32 mouse cellular contexts compared by ENCODE assay signal in genomic region chr19:34778098-34778497, GRCm38 (mm10). TPM values are rescaled to one million over a fixed set of nuclear protein-coding genes. Genes with fewer than 3 reads are reported as not detected.
DNase-seq lines count a peak whose midpoint lies in the region; ATAC-seq and TF ChIP-seq lines count a peak whose summit lies in the region.
"Had no signal": no experiment of that assay in that cellular context is flagged by ENCODE, and none has a peak within 500 bp of the region (broad histone marks: within the 10 kb centered on the region; RNA-seq: fewer than 3 reads in every experiment).

No protein-coding gene starts in this region.

- no peaks in the 10 kb centered on the region for H3K27me3 ChIP-seq in kidney, embryonic 16.5 days (ENCODE audit: insufficient read depth, low read length)
- H3K27me3 ChIP-seq in lung, postnatal 0 days (replicated peaks; ENCODE audit: insufficient read depth, low read length), result no peaks in the 10 kb centered on the region
- H3K27me3 ChIP-seq: embryonic facial prominence, embryonic 12.5 days; forebrain, embryonic 15.5 days; heart, embryonic 12.5 days; hindbrain, embryonic 13.5 days; liver, embryonic 12.5 days; midbrain, embryonic 15.5 days; neural tube, embryonic 15.5 days had no signal

- H3K4me3 ChIP-seq in kidney, embryonic 16.5 days (ENCODE audit: low read length), result no peak overlapping the region
- no peak overlapping the region for H3K4me3 ChIP-seq in lung, postnatal 0 days (ENCODE audit: low read depth, low read length)
- H3K4me3 ChIP-seq: embryonic facial prominence, embryonic 12.5 days; forebrain, embryonic 10.5 days; forebrain, embryonic 15.5 days; heart, adult 2 months; heart, embryonic 12.5 days; hindbrain, embryonic 13.5 days; liver, embryonic 12.5 days; midbrain, embryonic 10.5 days; midbrain, embryonic 15.5 days; neural tube, embryonic 15.5 days had no signal

- no peaks in the 10 kb centered on the region for H3K4me1 ChIP-seq in kidney, embryonic 16.5 days (ENCODE audit: insufficient read depth, low read length)
- no peaks in the 10 kb centered on the region for H3K4me1 ChIP-seq in lung, postnatal 0 days (ENCODE audit: insufficient read depth, low read depth, low read length)
- H3K4me1 ChIP-seq: embryonic facial prominence, embryonic 12.5 days; forebrain, embryonic 10.5 days; forebrain, embryonic 15.5 days; heart, embryonic 12.5 days; hindbrain, embryonic 13.5 days; liver, embryonic 12.5 days; midbrain, embryonic 10.5 days; midbrain, embryonic 15.5 days; neural tube, embryonic 15.5 days had no signal

- peak; percentile 52 for DNase-seq in kidney, adult 9 months
- DNase-seq in lung, postnatal 0 days (ENCODE audit: low spot score), result peak; percentile 34
- no peak for DNase-seq in lung, postnatal 4 days
- peak; percentile 13 for DNase-seq in lung, postnatal 10 days
- DNase-seq in gastrocnemius, postnatal 10 days, result no peak
- DNase-seq: adrenal gland, postnatal 10 days; B cell, adult 2 months; cerebellum, adult 11 months; cerebellum, adult 9-10 months; cerebellum, postnatal 36 days; embryo, embryonic 11 days; gastrocnemius, postnatal 36 days; heart, adult 2 months; heart, postnatal 4 days; left cerebral cortex, postnatal 4 days; liver, postnatal 0 days; spleen, adult 18-20 months; thymus, adult 18-20 months; thymus, postnatal 25 days had no signal

- no peaks in the 10 kb centered on the region for H3K9me3 ChIP-seq in kidney, embryonic 16.5 days (ENCODE audit: low read length)
- no peaks in the 10 kb centered on the region for H3K9me3 ChIP-seq in lung, postnatal 0 days (ENCODE audit: low read length)
- H3K9me3 ChIP-seq: embryonic facial prominence, embryonic 12.5 days; forebrain, embryonic 10.5 days; forebrain, embryonic 15.5 days; heart, embryonic 12.5 days; hindbrain, embryonic 13.5 days; liver, embryonic 12.5 days; midbrain, embryonic 10.5 days; midbrain, embryonic 15.5 days; neural tube, embryonic 15.5 days had no signal

- no peak for TF ChIP-seq CTCF in lung, postnatal 0 days (IDR thresholded peaks at IDR 0.05)

- no peak overlapping the region for H3K9ac ChIP-seq in kidney, embryonic 16.5 days (replicated peaks; ENCODE audit: low read length)
- H3K9ac ChIP-seq in lung, postnatal 0 days (replicated peaks; ENCODE audit: low read depth), result no peak overlapping the region
- H3K9ac ChIP-seq: embryonic facial prominence, embryonic 12.5 days; forebrain, embryonic 15.5 days; heart, embryonic 12.5 days; hindbrain, embryonic 13.5 days; liver, embryonic 12.5 days; liver, postnatal 0 days; midbrain, embryonic 15.5 days; neural tube, embryonic 15.5 days had no signal

- no peak overlapping the region for H3K4me2 ChIP-seq in kidney, embryonic 16.5 days (replicated peaks; ENCODE audit: low read depth, low read length)
- no peak overlapping the region for H3K4me2 ChIP-seq in lung, postnatal 0 days (replicated peaks; ENCODE audit: low read depth, low read length)
- H3K4me2 ChIP-seq: embryonic facial prominence, embryonic 12.5 days; forebrain, embryonic 15.5 days; heart, embryonic 12.5 days; hindbrain, embryonic 13.5 days; liver, embryonic 12.5 days; midbrain, embryonic 15.5 days; neural tube, embryonic 15.5 days had no signal

- peak; percentile 59 for TF ChIP-seq EP300 in lung, postnatal 0 days (IDR thresholded peaks at IDR 0.05)

- ATAC-seq in kidney, embryonic 16.5 days (ENCODE audit: low FRiP score, low TSS enrichment), result no peak
- ATAC-seq in lung, postnatal 0 days, result peak; percentile 54; the same call in 1 of the 2 replicates
- ATAC-seq in erythroid progenitor cell, adult 5-6 weeks (replicated peaks; ENCODE audit: low FRiP score, poor library complexity, severe bottlenecking), result no peak
- ATAC-seq: forebrain, embryonic 15.5 days; intestine, embryonic 16.5 days; liver, embryonic 12.5 days; liver, postnatal 0 days; midbrain, embryonic 15.5 days had no signal

- no peak overlapping the region for H3K27ac ChIP-seq in kidney, embryonic 16.5 days (ENCODE audit: low read length)
- H3K27ac ChIP-seq in lung, postnatal 0 days (ENCODE audit: low read length), result no peak overlapping the region
- H3K27ac ChIP-seq: embryonic facial prominence, embryonic 12.5 days; forebrain, embryonic 10.5 days; forebrain, embryonic 15.5 days; heart, adult 2 months; hindbrain, embryonic 13.5 days; liver, embryonic 12.5 days; midbrain, embryonic 10.5 days; midbrain, embryonic 15.5 days; neural tube, embryonic 15.5 days had no signal

- no peaks in the 10 kb centered on the region for H3K36me3 ChIP-seq in kidney, embryonic 16.5 days (ENCODE audit: insufficient read depth, low read length)
- H3K36me3 ChIP-seq in lung, postnatal 0 days (ENCODE audit: insufficient read depth, low read length), result no peaks in the 10 kb centered on the region
- H3K36me3 ChIP-seq: embryonic facial prominence, embryonic 12.5 days; forebrain, embryonic 10.5 days; forebrain, embryonic 15.5 days; heart, embryonic 12.5 days; hindbrain, embryonic 13.5 days; liver, embryonic 12.5 days; midbrain, embryonic 10.5 days; midbrain, embryonic 15.5 days; neural tube, embryonic 15.5 days had no signal

RNA-seq across cellular contexts. Expression of gene Slc16a12, which starts 31.0 kb away (rescaled TPM):
- polyA plus RNA-seq in kidney, embryonic 16.5 days (2015; fragmentation: Nextera tagmentation; extraction: Ambion mirVana), result 17.9 and 19.1 TPM in 2 replicates
- 8.4 and 9.4 TPM in 2 replicates for polyA plus RNA-seq in lung, postnatal 0 days (2015; fragmentation: Nextera tagmentation; extraction: Ambion mirVana)
- total RNA-seq in gastrocnemius, postnatal 10 days (2021), result 1 to 10 TPM; 1.5 to 2.1 TPM
- total RNA-seq in erythroid progenitor cell, adult 5-6 weeks (2015; ENCODE audit: low replicate concordance), result 0.36 TPM in 1 of 2 replicates, not detected in the other
- not detected in 2 replicates for total RNA-seq in erythroid progenitor cell, adult 5-6 weeks (2017; ENCODE audit: low replicate concordance)
- total RNA-seq: megakaryocyte progenitor cell, adult 5-6 weeks had no signal

Comparison
In these comparisons a context has a peak if more than half of its experiments do, and no peak if none do; other contexts are left out.
1. DNase-seq: peak in kidney, adult 9 months (single experiment), lung, postnatal 0 days (single experiment) and lung, postnatal 10 days (single experiment); none in lung, postnatal 4 days (0 of 2) and gastrocnemius, postnatal 10 days (single experiment).